Mouse (Mus musculus) embryonic stem cell, embryonic (primary cell): Measurements from ENCODE around the gene Baz1a.
"Not testable (repeated sequence)": the region's sequence is repeated elsewhere in the genome, so short reads cannot be mapped to it uniquely, and the experiment has no call there.

Experiments
- CTCF ChIA-PET, 4 experiments: fragments of 300-600 bp in 2 of 4; fragments of 350-600 bp in 2 of 4; sonication (Branson Sonifier 250); formaldehyde crosslinking; loops; one replicate each; lab custom pipeline; 2022; ENCODE audit warnings: inconsistent platforms in 2 of 4; lab: Charles Lee
- POLR2A ChIA-PET, 4 experiments: fragments of 300-600 bp in 2 of 4; fragments of 350-600 bp in 2 of 4; sonication (Branson Sonifier 250); formaldehyde crosslinking; loops; one replicate each; lab custom pipeline; 2022; ENCODE audit warnings: antibody characterized with exemption in 4 of 4, inconsistent platforms in 1 of 4; lab: Charles Lee

The Baz1a gene

GRCm38 (mm10) chr12:54942586-54943157 lies 71.5 kb downstream of the Baz1a start:
- CTCF ChIA-PET = interaction anchor here in 3 of 4 experiments (0.6 to 0.8 kb wide), 6 partner anchors 12 to 1140 kb away, joined by 3 to 5 read pairs (median 4); no protein-coding TSS in a partner anchor
- POLR2A ChIA-PET = interaction anchor here in 2 of 4 experiments (0.6 to 1.2 kb wide), 5 partner anchors 15 to 143 kb away, joined by 3 to 5 read pairs (median 3); partner anchors contain the start of gene Gm20403 (in 1 of the 2)

DNA sequence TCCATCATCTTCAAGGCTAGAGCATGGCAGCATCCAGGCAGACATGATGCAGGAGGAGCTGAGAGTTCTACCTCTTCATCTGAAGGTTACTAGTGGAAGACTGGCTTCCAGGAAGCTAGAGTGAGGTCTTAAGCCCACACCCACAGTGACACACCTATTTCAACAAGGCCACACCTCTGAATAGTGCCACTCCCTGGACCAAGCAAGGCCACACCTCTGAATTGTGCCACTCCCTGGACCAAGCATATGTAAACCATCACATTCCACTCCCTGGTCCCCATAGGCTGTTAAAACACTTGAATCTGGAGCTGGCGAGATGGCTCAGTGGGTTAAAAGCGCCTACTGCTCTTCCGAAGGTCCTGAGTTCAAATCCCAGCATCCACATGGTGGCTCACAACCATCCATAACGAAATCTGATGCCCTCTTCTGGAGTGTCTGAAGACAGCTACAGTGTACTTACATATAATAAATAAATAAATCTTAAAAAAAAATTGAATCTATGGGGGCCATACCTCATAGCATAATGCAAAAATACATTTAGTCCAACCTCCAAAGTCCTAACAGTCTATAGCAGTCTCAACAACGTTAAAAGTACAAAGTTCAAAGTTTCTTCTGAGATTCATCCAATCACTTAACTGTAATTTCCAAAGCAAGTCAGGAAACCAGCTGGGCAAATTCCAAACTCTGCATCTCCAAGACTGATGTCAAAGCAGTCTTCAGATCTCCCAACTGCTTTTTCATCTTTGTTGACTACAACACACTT lies 76.4 kb downstream of the Baz1a start:
- POLR2A ChIA-PET = interaction anchor here in 3 of 4 experiments (0.5 to 1.6 kb wide), 15 partner anchors 14 to 1774 kb away, joined by 3 to 7 read pairs (median 3); partner anchors contain the start of genes 2700097O09Rik (in 1 of the 3), Cfl2 (in 1 of the 3) and Gm20403 (in 1 of the 3)

DNA sequence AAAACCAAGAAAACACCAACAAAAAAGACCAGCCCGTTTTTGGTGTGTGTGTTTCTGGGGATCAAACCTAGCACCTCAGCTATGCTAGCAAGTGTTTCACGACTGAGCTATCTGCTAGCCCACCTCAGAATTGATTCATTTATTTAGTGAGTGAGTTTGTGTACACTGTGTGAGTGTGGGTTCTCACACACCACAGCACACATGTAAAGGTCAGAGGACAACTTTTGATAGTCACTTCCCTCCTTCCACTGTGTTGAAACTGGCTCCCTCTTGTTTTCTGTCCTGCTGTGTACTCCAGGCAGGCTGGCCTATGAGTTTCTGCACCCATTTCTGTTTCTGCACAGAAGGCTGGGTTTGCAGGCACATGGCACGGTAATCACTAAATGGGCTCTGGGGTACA lies 103.8 kb downstream of the Baz1a start:
- CTCF ChIA-PET = interaction anchor here in 1 of 4 experiments (0.6 kb wide), 1 partner anchor 80 kb away, joined by 8 read pairs; no protein-coding TSS in a partner anchor
- POLR2A ChIA-PET = interaction anchor here in 1 of 4 experiments (0.9 kb wide), 1 partner anchor 10 kb away, joined by 4 read pairs; no protein-coding TSS in a partner anchor

More for the DNA sequence above, 76.4 kb downstream of the Baz1a start:
- CTCF ChIA-PET = interaction anchor here in 1 of 4 experiments (1.2 kb wide), 1 partner anchor 107 kb away, joined by 3 read pairs; no protein-coding TSS in a partner anchor

GRCm38 (mm10) chr12:54892559-54892958 lies 121.6 kb downstream of the Baz1a start:
- POLR2A ChIA-PET, CTCF ChIA-PET: not testable (repeated sequence)

GRCm38 (mm10) chr12:54890426-54890825 lies 123.7 kb downstream of the Baz1a start:
- CTCF ChIA-PET = interaction anchor here (0.6 to 3.2 kb wide), 12 partner anchors 13 to 777 kb away, joined by 3 to 11 read pairs (median 4); partner anchors contain the start of genes Cfl2 (in 1 of the 4) and Ppp2r3c (in 1 of the 4)
- POLR2A ChIA-PET = interaction anchor here in 3 of 4 experiments (0.6 to 3.2 kb wide), 24 partner anchors 9 to 605 kb away, joined by 3 to 11 read pairs (median 4); partner anchors contain the start of genes Cfl2 (in 3 of the 3), Eapp (in 1 of the 3), Gm20403 (in 1 of the 3) and Ppp2r3c (in 1 of the 3)

- CTCF ChIA-PET = interaction anchor here in 1 of 4 experiments (0.6 kb wide), 1 partner anchor 55 kb away, joined by 15 read pairs; no protein-coding TSS in a partner anchor
- POLR2A ChIA-PET = interaction anchor here in 1 of 4 experiments (3.2 kb wide), 1 partner anchor 25 kb away, joined by 11 read pairs; the partner anchor contains the start of gene Cfl2
Measured at GRCm38 (mm10) chr12:54887580-54888127, 126.5 kb downstream of the Baz1a start.

GRCm38 (mm10) chr12:54879630-54880029 lies 134.5 kb downstream of the Baz1a start:
- CTCF ChIA-PET = interaction anchor here in 3 of 4 experiments (1.0 to 2.2 kb wide), 5 partner anchors 9 to 93 kb away, joined by 4 to 7 read pairs (median 4); no protein-coding TSS in a partner anchor
- POLR2A ChIA-PET = interaction anchor here in 2 of 4 experiments (0.8 to 1.4 kb wide), 2 partner anchors 17 kb away, joined by 5 to 8 read pairs; partner anchors contain the start of gene Cfl2 (in 2 of the 2)

DNA sequence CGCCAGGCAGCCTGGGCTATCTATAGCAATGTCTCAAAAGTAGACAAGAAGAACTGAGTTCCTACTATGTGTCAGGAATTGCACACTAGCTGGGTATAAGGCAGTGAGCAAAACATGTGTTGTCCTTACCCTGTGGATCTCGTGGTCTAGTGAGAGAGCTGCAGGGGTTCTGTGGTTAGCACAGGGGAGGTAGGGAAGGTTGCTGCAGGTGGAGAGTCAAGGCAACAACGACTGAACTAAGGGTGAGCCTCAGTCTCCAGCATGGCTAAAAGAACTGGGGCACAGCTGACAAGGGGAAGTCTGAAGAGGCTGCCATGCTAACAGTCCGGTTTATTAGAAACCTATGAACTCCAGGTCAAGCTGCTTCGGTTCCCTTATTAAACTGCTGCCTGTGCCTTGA lies 134.9 kb downstream of the Baz1a start:
- POLR2A ChIA-PET = interaction anchor here in 2 of 4 experiments (0.8 to 1.4 kb wide), 2 partner anchors 17 kb away, joined by 5 to 8 read pairs; partner anchors contain the start of gene Cfl2 (in 2 of the 2)
- CTCF ChIA-PET = interaction anchor here in 3 of 4 experiments (0.5 to 2.2 kb wide), 6 partner anchors 10 to 304 kb away, joined by 4 to 11 read pairs (median 4); no protein-coding TSS in a partner anchor

DNA sequence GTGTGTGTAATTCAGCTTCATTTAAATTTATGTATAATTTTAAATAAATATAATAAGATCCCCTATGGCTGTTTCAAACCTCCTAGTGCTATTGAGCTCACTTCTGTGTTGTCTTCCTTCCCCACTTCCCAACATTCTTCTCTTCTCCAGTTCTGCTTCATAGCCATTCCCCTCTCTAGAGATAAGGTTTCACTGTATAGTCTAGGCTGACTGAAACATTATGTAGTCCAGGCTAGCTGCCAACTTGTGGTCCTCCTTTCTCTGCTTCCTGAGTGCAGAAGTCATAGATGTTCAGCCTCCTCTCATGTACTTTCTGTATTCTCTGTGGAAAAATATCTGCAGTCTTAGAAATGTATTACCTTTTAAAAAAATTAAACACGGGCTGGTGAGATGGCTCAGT lies 136.3 kb downstream of the Baz1a start:
- ChIA-PET POLR2A (interaction anchor here in 2 of 4 experiments (1.1 to 1.6 kb wide), 3 partner anchors 12 to 15 kb away, joined by 3 to 6 read pairs (median 3); partner anchors contain the start of gene Cfl2 (in 2 of the 2)), CTCF (no interaction called here)

- ChIA-PET POLR2A (interaction anchor here in 2 of 4 experiments (1.2 to 1.6 kb wide), 2 partner anchors 13 to 14 kb away, joined by 3 to 6 read pairs; partner anchors contain the start of gene Cfl2 (in 1 of the 2)), CTCF (interaction anchor here in 1 of 4 experiments (0.7 kb wide), 1 partner anchor 14 kb away, joined by 3 read pairs; the partner anchor contains the start of gene Cfl2)
Measured at GRCm38 (mm10) chr12:54876879-54877278, 137.3 kb downstream of the Baz1a start.

DNA sequence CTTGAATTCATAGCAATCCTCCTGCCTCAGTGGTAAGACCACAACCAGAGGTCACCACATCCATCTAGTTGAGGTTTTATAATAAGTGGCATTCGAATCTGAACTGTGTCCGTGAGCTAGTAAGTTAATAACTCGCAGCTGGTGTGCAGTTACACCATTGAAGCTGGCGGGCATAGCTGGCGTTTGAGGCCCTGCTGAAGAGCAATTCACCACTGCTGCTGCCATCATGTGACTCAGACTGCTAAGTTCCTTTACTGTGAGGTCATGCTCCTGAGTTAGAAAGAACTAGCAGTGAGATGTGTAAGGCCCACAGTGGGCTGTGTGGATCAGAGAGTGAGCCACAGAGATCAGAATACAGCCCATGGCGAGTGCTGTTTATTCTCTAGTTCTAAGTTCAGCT lies 139.4 kb downstream of the Baz1a start:
- CTCF ChIA-PET = interaction anchor here in 1 of 4 experiments (0.9 kb wide), 1 partner anchor 16 kb away, joined by 4 read pairs; no protein-coding TSS in a partner anchor
- POLR2A ChIA-PET = interaction anchor here in 3 of 4 experiments (0.5 to 1.2 kb wide), 6 partner anchors 12 to 217 kb away, joined by 3 to 15 read pairs (median 4); partner anchors contain the start of gene Cfl2 (in 2 of the 3)

- POLR2A ChIA-PET = interaction anchor here (0.5 to 4.1 kb wide), 51 partner anchors 8 to 584 kb away, joined by 3 to 33 read pairs (median 4); partner anchors contain the start of genes Gm20403 (in 2 of the 4), Ppp2r3c (in 1 of the 4) and Snx6 (in 1 of the 4)
- CTCF ChIA-PET = interaction anchor here in 2 of 4 experiments (0.5 to 2.2 kb wide), 6 partner anchors 14 to 439 kb away, joined by 3 to 10 read pairs (median 3); no protein-coding TSS in a partner anchor
Measured at GRCm38 (mm10) chr12:54862606-54863535, 151.3 kb downstream of the Baz1a start, which contains the start of gene Cfl2. Gene Cfl2, minus strand, starts transcription at chr12:54862877.

DNA sequence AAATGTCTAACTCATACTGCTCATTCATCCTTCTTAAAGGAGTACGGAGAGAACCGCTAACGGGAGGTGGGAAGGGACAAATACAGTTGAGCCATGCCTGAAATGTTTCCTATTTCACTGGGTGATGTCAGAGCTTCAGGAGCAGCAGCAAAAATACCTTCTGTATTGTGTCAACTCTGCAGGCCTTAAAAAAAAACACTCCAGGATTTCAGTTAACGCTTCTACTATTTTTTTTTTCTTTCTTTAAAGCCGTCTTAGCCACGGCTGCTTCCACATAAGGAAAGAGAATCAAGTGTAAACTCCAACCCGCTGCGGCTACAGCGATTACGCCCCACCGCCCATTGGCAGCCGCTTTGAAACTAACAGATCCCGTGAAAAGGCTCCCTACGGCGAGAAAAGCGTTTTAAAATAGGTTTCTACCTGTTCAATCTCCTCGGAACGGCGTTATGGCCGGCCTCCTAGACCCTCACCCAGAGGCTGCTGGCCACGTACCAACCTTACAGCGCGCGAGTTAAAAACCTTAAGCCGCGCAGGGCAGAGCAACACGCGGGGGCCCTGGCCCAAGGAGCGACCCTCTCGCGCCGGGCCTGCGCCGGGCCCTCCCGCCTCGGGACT lies 152.1 kb downstream of the Baz1a start:
- ChIA-PET CTCF (interaction anchor here in 2 of 4 experiments (0.5 to 2.2 kb wide), 5 partner anchors 27 to 440 kb away, joined by 3 to 10 read pairs (median 4); no protein-coding TSS in a partner anchor), POLR2A (interaction anchor here (0.5 to 4.1 kb wide), 37 partner anchors 8 to 584 kb away, joined by 3 to 33 read pairs (median 4); partner anchors contain the start of genes Gm20403 (in 2 of the 4) and Ppp2r3c (in 1 of the 4))

- ChIA-PET POLR2A (interaction anchor here in 3 of 4 experiments (0.5 to 3.5 kb wide), 14 partner anchors 14 to 691 kb away, joined by 3 to 10 read pairs (median 4); no protein-coding TSS in a partner anchor), CTCF (no interaction called here)
Measured at GRCm38 (mm10) chr12:54859531-54859930, 154.6 kb downstream of the Baz1a start.

DNA sequence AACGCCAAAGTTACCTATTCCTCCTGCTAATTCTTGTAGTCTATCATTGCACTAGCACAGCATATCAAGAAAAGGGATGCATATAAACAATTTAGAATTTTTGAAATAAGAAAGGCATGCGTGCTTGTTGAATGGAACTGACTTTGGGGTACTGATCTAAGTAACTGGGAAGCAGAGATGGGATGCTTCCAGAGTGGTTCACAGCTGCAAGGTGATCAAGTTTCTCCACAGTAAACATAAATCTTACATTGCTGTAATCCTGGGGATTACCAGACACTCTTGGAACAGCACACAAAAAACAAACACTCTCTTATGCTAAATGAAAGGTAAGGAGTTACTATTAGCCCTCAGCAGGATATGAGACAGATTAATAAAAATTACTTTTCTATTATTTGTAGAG lies 163.6 kb downstream of the Baz1a start:
- ChIA-PET CTCF (no interaction called here), POLR2A (interaction anchor here in 1 of 4 experiments (0.9 to 2.1 kb wide), 4 partner anchors 10 to 27 kb away, joined by 3 to 7 read pairs (median 4); partner anchors contain the start of gene Cfl2)
